Mouse (Mus musculus): ENCODE results near the gene Col4a3bp.

DNA sequence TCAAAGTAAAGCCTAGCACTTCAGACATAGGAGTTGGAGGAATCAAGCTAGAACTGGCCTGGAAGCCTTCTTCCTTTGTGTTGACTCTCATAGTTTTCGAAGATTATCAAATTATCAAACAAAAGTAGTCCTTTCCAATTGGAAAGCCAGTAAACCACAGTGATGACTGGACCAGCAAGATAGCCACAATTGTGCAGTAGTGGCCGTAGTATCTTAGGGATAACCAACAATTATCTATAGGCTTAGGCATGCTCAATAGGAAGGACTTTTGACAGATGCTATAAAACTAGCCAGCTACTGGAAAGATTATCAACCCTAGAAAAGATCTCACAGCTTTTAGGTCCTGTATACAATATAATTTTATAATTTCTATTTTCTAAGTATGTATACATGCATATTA is 41.8 kb downstream of the Col4a3bp start:
- no peak for TF ChIP-seq CTCF (IDR thresholded peaks at IDR 0.05)
- TF ChIP-seq EP300 (IDR thresholded peaks at IDR 0.05), result no peak

All from lung, postnatal 0 days (tissue).